Mouse (Mus musculus): ENCODE results near the gene Six2. TPM values are rescaled to one million over a fixed set of nuclear protein-coding genes. Genes with fewer than 3 reads are reported as not detected.

Gene Six2
- polyA plus RNA-seq, 1 experiment = not detected

DNA sequence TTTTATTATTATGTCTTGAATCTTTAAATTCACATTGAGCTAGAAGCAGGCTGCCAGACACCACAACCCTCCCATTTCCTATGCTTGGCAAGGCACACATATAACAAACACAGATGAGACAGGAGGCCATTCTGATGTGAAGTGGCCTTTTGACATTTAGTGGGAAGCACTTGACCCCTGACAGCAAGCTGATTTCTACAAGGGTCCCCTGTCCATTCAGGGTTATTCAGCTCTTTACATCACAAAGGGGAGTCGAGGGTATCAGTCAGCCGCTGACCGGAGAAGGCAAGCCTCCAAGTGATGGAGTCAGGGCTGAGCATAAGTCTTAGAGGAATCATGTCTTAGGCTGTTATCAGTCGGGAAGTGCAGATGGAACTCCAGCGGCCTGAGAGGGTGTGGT lies 26.3 kb upstream of the Six2 start:
- peaks cover 8% of the 10 kb centered on the region for H3K9me3 ChIP-seq
- TF ChIP-seq GATA1 (IDR thresholded peaks at IDR 0.05; ENCODE audit: borderline replicate concordance, low read length) = no peak
- no peak for TF ChIP-seq FLI1 (IDR thresholded peaks at IDR 0.05; ENCODE audit: low read length)
- H3K4me3 ChIP-seq (replicated peaks) = no peak overlapping the region
- peaks cover 7% of the 10 kb centered on the region for H3K27me3 ChIP-seq (replicated peaks)
- H3K36me3 ChIP-seq (replicated peaks; ENCODE audit: low read length) = no peaks in the 10 kb centered on the region
- H3K4me1 ChIP-seq = no peaks in the 10 kb centered on the region

DNA sequence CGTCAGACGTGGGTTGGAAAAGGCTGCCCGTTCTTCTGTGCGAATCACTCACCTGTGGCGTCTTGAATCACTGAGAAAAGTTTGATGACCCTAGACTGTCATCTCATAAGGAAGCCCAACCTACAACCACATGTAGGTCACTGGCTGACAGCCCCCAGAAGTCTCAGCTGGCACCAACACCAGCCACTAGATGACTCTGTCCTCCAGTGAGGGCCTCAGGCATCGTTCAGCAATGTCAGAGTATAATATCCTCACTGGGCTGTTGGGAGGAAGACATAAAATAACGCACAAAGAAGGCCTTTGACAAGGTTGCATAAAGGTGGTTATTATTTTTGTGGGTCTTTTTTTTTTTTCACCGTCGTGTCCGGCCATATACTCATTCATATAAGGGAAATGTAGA lies 24.8 kb upstream of the Six2 start:
- Histone ChIP-seq H3K4me3 (replicated peaks) (no peak overlapping the region), H3K9me3 (peaks cover 8% of the 10 kb centered on the region), H3K27me3 (replicated peaks) (peaks cover 3% of the 10 kb centered on the region), H3K4me1 (no peaks in the 10 kb centered on the region), H3K36me3 (replicated peaks; ENCODE audit: low read length) (no peaks in the 10 kb centered on the region)
- TF ChIP-seq GATA1 (IDR thresholded peaks at IDR 0.05; ENCODE audit: borderline replicate concordance, low read length) (no peak), FLI1 (IDR thresholded peaks at IDR 0.05; ENCODE audit: low read length) (no peak)

DNA sequence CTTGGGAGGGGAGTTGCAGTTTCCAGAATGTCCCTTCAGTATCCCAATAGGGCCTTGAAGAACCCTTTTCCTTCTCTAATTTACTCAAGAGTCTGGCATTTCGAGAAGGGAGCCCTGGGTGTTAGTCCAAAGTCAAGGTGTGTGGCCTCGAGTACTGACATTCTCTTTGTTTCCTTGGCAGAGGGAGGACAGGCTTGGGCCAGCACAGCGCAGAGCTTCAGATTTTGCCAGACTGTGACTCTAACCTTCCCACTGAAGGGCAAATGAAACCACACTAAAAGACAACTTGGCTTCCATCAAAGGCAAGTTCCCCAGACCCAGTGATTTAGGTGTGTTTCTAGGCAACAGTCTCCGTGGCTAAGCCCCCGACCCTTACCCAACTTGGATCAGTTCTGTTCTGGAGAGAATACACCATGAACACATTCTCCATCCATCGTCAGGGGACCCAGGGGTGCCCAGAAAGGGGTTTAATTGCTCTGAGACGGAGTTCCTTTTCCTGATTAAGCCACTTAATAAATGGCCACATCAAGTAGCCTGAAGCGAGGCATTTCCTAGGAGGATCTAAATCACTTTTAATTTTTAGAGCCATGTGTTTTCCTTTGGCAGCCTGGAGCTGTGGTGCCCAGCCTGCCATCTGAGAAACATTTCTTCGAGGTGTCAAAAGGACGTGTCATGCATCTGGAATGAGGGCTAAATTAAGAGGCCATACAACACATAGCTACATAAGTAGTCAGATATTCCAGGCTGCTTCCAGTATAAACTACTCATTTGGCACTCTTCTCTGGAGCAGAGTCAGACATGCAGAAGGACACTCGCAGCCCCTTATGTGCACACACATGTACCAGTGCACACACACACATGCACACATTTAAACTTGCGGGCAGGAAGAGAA lies 16.5 kb upstream of the Six2 start:
- no peak for TF ChIP-seq GATA1 (IDR thresholded peaks at IDR 0.05; ENCODE audit: borderline replicate concordance, low read length)
- no peak for TF ChIP-seq FLI1 (IDR thresholded peaks at IDR 0.05; ENCODE audit: low read length)
- Histone ChIP-seq H3K9me3 (no peaks in the 10 kb centered on the region), H3K27me3 (replicated peaks) (peaks cover 14% of the 10 kb centered on the region), H3K36me3 (replicated peaks; ENCODE audit: low read length) (no peaks in the 10 kb centered on the region), H3K4me1 (no peaks in the 10 kb centered on the region), H3K4me3 (replicated peaks) (no peak overlapping the region)

DNA sequence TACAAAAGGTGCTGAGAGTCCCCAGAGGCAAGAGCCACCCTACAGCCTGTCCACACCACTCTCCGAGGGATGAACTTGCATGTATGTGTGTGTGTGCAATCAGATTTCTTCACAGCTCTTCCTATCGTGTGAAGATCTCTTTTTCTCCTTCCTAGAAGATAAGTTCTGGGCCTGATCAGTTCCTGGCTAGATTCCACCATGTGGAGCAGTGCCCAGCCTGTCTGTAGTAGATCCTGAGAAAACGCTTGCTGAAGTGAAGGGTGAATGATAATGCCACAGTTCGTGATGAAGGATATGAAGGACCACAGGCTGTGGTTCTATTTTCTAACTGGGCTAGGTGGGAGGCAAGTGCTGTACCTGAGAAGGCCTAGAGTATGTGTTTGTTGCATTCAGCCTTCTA lies 12.0 kb upstream of the Six2 start:
- peaks cover 35% of the 10 kb centered on the region for H3K27me3 ChIP-seq (replicated peaks)
- H3K36me3 ChIP-seq (replicated peaks; ENCODE audit: low read length) = no peaks in the 10 kb centered on the region
- no peaks in the 10 kb centered on the region for H3K9me3 ChIP-seq
- H3K4me1 ChIP-seq = no peaks in the 10 kb centered on the region
- H3K4me3 ChIP-seq (replicated peaks) = no peak overlapping the region
- TF ChIP-seq FLI1 (IDR thresholded peaks at IDR 0.05; ENCODE audit: low read length) = no peak
- no peak for TF ChIP-seq GATA1 (IDR thresholded peaks at IDR 0.05; ENCODE audit: borderline replicate concordance, low read length)

DNA sequence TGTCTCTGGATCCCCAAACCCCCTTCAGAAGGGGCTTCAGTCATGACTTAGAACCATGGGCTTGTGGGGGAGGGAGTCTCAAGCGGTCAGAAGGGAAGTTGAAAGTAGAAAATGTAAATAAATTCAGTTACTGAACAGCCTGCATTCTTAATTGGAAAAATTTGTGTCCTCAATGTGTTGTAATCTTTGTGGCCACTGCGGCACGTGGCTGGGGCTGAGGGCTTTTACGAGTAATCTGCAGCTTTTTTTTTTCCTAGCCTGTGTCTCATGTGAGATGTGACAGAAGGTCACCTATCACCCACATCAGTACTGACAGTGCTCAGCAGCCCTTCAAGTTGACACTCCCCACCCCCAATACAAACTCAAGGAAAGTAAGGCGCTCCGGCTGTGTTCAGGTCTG lies 10.6 kb upstream of the Six2 start:
- H3K4me1 ChIP-seq = no peaks in the 10 kb centered on the region
- TF ChIP-seq FLI1 (IDR thresholded peaks at IDR 0.05; ENCODE audit: low read length) (no peak), GATA1 (IDR thresholded peaks at IDR 0.05; ENCODE audit: borderline replicate concordance, low read length) (no peak)
- H3K9me3 ChIP-seq = peaks cover 11% of the 10 kb centered on the region
- peaks cover 39% of the 10 kb centered on the region for H3K27me3 ChIP-seq (replicated peaks)
- H3K36me3 ChIP-seq (replicated peaks; ENCODE audit: low read length) = no peaks in the 10 kb centered on the region
- H3K4me3 ChIP-seq (replicated peaks) = no peak overlapping the region

DNA sequence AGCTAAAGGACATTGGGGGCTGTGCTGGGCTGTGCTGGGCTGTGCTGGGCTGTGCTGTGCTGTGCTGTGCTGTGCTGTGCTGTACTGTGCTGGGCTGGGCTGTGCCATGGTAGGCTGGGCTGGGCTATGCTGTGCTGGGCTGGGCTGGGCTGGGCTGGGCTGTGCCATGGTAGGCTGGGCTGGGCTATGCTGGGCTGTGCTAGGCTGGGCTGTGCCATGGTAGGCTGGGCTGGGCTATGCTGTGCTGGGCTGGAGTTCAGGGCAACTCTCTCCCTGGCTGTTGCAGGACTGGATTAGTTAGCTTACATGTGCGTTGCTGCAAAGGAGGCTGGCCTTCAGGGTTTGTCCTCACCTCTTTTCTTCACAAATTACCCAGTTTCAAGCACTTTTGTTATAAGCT lies 9.9 kb upstream of the Six2 start:
- no peak overlapping the region for H3K4me3 ChIP-seq (replicated peaks)
- peaks cover 11% of the 10 kb centered on the region for H3K9me3 ChIP-seq
- H3K36me3 ChIP-seq (replicated peaks; ENCODE audit: low read length) = no peaks in the 10 kb centered on the region
- peaks cover 44% of the 10 kb centered on the region for H3K27me3 ChIP-seq (replicated peaks)
- TF ChIP-seq FLI1 (IDR thresholded peaks at IDR 0.05; ENCODE audit: low read length) = no peak
- no peak for TF ChIP-seq GATA1 (IDR thresholded peaks at IDR 0.05; ENCODE audit: borderline replicate concordance, low read length)
- H3K4me1 ChIP-seq = no peaks in the 10 kb centered on the region

DNA sequence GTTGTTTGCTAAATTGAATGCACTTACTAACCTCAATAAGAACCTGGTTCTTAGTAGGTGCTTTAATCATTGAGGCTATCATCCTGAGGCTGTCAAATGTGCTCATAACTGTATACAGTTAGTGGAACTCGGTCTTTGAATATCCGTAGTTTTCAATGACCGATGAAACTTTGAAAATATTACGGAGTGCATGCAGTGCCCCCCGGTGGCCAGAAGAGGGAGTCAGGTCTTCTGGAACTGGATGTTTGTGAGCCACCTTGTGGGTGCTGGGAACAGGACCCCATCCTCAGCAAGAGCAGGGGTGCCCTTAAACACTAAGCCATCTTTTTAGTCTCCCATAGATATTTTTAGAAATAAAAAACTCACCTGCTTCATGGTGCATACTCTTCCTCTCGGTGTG lies 6.4 kb upstream of the Six2 start:
- Histone ChIP-seq H3K4me3 (replicated peaks) (no peak overlapping the region), H3K9me3 (peaks cover 16% of the 10 kb centered on the region), H3K27me3 (replicated peaks) (peaks cover 72% of the 10 kb centered on the region), H3K4me1 (no peaks in the 10 kb centered on the region), H3K36me3 (replicated peaks; ENCODE audit: low read length) (no peaks in the 10 kb centered on the region)
- TF ChIP-seq GATA1 (IDR thresholded peaks at IDR 0.05; ENCODE audit: borderline replicate concordance, low read length) = no peak
- TF ChIP-seq FLI1 (IDR thresholded peaks at IDR 0.05; ENCODE audit: low read length) = no peak

DNA sequence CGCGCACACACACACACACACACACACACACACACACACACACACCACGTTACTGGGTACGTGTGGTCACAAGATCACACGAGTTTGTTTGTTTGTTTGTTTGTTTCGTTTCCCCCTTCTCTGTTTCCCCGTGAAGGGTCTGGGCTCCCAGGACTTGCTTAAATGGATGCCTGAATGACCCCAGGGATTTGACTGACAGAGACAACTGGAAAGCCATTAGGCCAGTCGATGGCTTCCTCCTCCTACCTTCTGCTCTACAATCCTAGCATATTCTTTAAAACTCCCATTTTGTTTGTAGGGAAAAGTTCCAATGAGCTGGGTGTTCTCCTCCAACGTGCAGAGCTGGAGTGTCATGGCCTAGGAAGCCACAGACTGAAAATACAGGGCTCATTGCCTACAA lies 5.0 kb upstream of the Six2 start:
- Histone ChIP-seq H3K4me1 (peaks cover 9% of the 10 kb centered on the region; the same call in 1 of the 2 replicates), H3K4me3 (replicated peaks) (no peak overlapping the region), H3K9me3 (peaks cover 16% of the 10 kb centered on the region), H3K36me3 (replicated peaks; ENCODE audit: low read length) (no peaks in the 10 kb centered on the region), H3K27me3 (replicated peaks) (peaks cover 85% of the 10 kb centered on the region)
- TF ChIP-seq FLI1 (IDR thresholded peaks at IDR 0.05; ENCODE audit: low read length) (no peak), GATA1 (IDR thresholded peaks at IDR 0.05; ENCODE audit: borderline replicate concordance, low read length) (no peak)

DNA sequence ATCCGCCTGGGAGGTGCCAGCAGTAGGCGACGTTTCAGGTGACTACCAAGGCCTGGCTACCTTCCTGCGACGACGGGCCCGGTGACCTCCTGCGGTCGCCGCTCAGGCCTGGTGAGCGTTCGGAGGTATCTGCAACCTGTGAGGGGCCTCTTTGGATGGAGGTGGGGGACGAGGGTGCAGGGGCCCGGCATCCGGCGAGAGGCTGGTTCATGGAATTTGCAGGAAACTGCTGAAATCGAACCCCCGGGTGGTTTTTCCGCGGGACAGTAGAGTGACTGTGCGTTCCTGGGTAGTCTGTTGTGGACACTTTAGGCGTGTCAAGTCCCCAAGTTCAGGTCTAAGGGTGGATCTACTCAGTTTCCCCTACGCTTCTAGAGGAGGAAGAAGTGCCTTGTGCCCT lies 4.5 kb upstream of the Six2 start:
- Histone ChIP-seq H3K27me3 (replicated peaks) (peaks cover 86% of the 10 kb centered on the region), H3K36me3 (replicated peaks; ENCODE audit: low read length) (no peaks in the 10 kb centered on the region), H3K9me3 (peaks cover 16% of the 10 kb centered on the region), H3K4me1 (peaks cover 13% of the 10 kb centered on the region), H3K4me3 (replicated peaks) (no peak overlapping the region)
- no peak for TF ChIP-seq FLI1 (IDR thresholded peaks at IDR 0.05; ENCODE audit: low read length)
- TF ChIP-seq GATA1 (IDR thresholded peaks at IDR 0.05; ENCODE audit: borderline replicate concordance, low read length) = no peak

DNA sequence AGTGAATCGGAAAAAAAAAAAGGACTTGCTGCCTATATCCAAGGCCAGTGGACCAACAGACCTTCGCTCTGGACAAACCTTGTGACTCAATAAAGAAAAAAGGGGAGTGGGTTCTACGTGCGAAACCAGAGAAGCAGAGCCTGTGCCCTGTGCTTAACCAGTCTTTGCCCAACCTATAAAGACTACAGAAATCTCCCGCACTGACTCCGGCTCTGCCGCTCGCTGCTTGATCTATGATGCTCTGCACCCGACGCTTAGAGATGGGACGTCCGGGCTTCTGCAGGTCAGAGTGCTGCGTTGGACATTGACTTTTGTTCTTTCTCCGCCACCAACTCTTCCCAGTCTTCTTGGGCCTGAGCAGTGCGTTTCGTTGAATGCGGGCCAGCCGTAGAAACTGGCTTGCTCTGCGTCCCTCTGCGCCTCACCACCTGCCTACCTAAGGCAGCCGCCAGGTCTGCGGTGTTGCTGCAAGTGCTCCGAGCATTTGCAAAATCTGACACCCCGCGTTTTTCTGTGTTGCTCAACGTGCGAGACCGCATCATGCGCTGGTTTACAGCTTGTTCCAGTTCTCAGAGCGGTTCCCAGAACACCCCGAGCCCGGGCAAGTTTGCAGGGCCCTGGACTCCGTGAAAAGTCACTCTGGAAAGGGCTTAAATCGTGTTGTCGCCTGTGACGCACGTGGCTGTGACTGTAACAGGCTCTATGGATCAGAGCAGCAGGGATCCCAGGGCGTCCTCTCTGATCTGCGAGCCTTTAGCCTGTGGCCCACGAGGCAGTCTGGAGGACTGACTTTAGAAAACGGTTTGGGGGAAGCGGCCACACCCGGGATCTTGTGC lies 3.8 kb upstream of the Six2 start:
- TF ChIP-seq GATA1 (IDR thresholded peaks at IDR 0.05; ENCODE audit: borderline replicate concordance, low read length) (no peak), FLI1 (IDR thresholded peaks at IDR 0.05; ENCODE audit: low read length) (no peak)
- H3K4me3 ChIP-seq (replicated peaks) = no peak overlapping the region
- H3K36me3 ChIP-seq (replicated peaks; ENCODE audit: low read length) = no peaks in the 10 kb centered on the region
- H3K27me3 ChIP-seq (replicated peaks) = peaks cover 89% of the 10 kb centered on the region
- H3K4me1 ChIP-seq = peaks cover 18% of the 10 kb centered on the region
- H3K9me3 ChIP-seq = peaks cover 16% of the 10 kb centered on the region

Data from megakaryocyte, embryonic 14.5 days (primary cell).